Mouse (Mus musculus): Measurements from ENCODE around the gene Sqstm1. TPM values are rescaled to one million over a fixed set of nuclear protein-coding genes. Genes with fewer than 3 reads are reported as not detected.

Gene Sqstm1
- polyA plus RNA-seq, 1 experiment from 2014 or later: 280 TPM

DNA sequence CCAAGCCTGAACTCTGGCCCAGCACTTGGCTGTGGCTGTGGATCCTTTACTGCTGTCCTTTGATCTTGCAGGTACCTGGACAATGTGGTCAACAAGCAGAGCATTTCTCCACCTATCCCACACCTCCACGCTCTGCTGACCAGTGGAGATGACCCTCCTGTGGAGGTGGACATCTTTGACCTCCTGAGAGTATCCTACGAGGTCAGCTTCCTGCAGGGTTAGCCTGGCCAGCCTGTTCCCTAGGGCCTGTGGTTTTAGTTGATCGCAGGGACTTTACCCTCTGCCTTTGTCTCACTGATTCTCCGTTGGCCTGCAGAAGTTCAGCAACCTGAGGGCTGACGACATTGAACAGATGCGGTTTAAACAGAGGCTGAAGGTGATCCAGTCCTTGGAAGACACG is 52.3 kb downstream of the Sqstm1 start:
- Histone ChIP-seq H3K27me3 (no peaks in the 10 kb centered on the region), H3K9ac (replicated peaks) (no peak overlapping the region), H3K9me3 (no peaks in the 10 kb centered on the region), H3K4me3 (replicated peaks) (no peak overlapping the region), H3K4me1 (replicated peaks) (no peaks in the 10 kb centered on the region), H3K4me2 (replicated peaks) (no peak overlapping the region), H3K36me3 (peaks cover 98% of the 10 kb centered on the region), H3K27ac (no peak overlapping the region)
- WGBS: 96% methylated on average over 7 of the region's 7 CpGs
- ATAC-seq: no peak

DNA sequence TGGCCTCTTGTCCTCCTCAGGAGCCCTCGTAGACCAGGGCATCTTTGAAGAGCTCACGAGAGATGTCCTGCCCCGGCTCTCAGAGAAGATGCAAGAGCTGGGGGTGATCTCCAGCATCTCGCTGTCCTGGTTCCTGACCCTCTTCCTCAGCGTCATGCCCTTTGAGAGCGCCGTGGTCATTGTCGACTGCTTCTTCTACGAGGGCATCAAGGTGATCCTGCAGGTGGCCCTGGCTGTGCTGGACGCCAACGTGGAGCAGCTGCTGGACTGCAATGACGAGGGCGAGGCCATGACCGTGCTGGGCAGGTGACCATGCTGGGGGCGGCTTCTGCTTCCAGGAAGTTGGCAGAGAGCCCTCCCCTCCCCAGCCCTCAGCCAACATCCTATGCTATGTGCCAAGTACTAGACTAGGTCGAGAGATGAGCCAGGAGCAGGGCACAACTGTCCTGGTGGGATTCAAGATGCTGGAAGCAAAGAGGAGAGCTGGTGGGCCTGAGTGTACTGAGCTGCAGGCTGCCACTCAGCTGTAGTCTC is 53.8 kb downstream of the Sqstm1 start:
- no peak overlapping the region for H3K9ac ChIP-seq (replicated peaks)
- no peak overlapping the region for H3K4me3 ChIP-seq (replicated peaks)
- H3K36me3 ChIP-seq: peaks cover 99% of the 10 kb centered on the region
- H3K27ac ChIP-seq: no peak overlapping the region
- no peak for ATAC-seq
- no peaks in the 10 kb centered on the region for H3K27me3 ChIP-seq
- no peaks in the 10 kb centered on the region for H3K9me3 ChIP-seq
- WGBS: 92% methylated on average over 16 of the region's 16 CpGs
- H3K4me1 ChIP-seq (replicated peaks): no peaks in the 10 kb centered on the region
- no peak overlapping the region for H3K4me2 ChIP-seq (replicated peaks)

DNA sequence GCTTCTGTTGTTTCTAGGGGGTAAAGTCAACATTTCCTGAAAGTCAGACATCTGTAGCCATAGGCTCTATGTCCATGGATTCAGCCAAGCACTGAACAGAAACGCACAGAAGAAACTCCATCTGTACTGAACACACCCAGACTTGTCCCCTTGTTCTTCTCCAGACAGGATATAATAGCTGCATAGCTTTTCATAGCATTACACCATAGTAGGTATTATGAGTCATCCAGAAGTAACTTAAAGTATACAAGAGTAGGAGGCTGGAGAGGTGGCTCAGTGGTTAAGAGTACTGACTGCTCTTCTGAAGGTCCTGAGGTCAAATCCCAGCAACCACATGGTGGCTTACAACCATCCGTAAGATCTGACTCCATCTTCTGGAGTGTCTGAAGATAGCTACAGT is 54.8 kb downstream of the Sqstm1 start:
- Histone ChIP-seq H3K4me1 (replicated peaks) (no peaks in the 10 kb centered on the region), H3K9ac (replicated peaks) (no peak overlapping the region), H3K4me2 (replicated peaks) (no peak overlapping the region), H3K27me3 (no peaks in the 10 kb centered on the region), H3K36me3 (peaks cover 99% of the 10 kb centered on the region), H3K27ac (no peak overlapping the region), H3K4me3 (replicated peaks) (no peak overlapping the region), H3K9me3 (no peaks in the 10 kb centered on the region)
- WGBS: 95% methylated on average over 2 of the region's 2 CpGs
- no peak for ATAC-seq

DNA sequence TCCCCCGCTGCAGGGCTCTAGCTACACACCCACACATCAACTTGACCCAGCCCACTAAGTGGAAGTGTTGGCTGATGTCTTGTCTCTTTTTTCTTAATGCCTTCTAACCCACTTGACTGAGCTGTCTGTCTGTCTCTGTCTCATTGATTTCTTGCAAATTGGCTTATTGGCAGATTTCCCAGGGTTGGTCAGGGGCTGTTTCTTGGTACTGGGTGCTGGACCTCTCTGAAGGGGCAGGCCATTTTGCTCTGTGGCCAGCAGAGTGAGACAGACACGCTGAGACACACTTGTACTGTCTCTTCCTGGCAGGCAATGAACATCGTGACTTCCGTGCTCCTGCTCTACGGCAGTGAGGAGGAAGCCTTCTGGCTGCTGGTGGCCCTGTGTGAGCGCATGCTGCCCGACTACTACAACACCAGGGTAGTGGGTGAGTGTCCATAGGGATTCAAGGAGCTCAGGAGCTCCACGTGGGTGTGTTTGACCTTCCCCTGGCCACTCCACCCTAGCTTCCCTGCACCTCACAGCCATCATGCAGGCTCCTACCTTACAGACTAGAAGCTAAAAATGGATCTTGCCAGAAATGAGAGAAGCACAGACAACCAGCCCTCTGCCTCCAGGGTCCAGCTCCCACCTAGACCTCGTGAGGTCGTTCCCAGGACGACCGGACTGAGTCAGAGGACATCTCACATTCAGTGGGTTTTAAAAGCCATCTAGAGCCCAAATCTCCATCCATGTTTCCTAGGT is 55.7 kb downstream of the Sqstm1 start:
- Histone ChIP-seq H3K27ac (no peak overlapping the region), H3K9ac (replicated peaks) (no peak overlapping the region), H3K4me2 (replicated peaks) (no peak overlapping the region), H3K4me3 (replicated peaks) (no peak overlapping the region), H3K36me3 (peaks cover 99% of the 10 kb centered on the region), H3K4me1 (replicated peaks) (no peaks in the 10 kb centered on the region), H3K9me3 (no peaks in the 10 kb centered on the region), H3K27me3 (no peaks in the 10 kb centered on the region)
- ATAC-seq: no peak
- 91% methylated on average over 12 of the region's 12 CpGs for WGBS

DNA sequence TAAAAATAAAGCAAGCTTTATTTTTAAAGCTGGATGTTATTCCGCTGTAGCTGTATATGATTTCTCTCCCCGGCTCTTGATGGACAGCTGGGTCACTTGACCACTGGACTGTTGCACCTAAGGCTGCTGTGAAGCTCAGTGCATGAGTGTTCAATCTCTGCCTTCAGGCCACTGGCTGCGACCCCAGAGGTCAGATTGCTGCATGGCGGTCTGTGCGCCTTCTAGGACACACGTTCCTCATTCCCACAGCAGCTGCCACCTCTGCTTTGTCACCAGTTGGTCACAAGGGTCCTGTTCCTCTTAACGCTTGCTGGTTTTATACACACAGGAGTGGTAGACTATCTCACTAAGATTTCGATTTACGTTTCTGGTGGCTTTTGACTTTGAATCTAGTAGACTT is 56.5 kb downstream of the Sqstm1 start:
- Histone ChIP-seq H3K27me3 (no peaks in the 10 kb centered on the region), H3K9ac (replicated peaks) (no peak overlapping the region)
- 79% methylated on average over 9 of the region's 9 CpGs for WGBS

DNA sequence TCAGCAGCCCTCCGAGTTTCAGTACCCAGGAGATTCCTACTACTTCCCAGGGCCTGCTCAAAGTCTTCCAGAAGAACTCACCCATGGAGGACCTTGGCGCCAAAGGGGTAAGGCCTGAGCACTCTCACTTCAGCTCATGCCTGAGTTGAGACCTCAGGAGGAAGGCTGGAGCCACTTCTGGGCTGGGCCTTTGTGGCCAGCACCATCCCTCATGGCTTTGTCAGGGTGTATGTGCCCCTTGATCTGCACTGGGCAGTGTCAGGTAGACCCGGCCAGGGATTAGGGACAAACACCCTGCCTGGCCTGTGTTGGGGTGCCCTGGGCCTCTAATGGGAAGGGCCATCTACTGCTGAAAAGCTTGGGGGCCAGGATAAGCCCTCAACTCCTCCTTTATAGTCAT is 59.3 kb downstream of the Sqstm1 start:
- H3K4me3 ChIP-seq (replicated peaks): no peak overlapping the region
- no peak for ATAC-seq
- peaks cover 97% of the 10 kb centered on the region for H3K36me3 ChIP-seq
- H3K9ac ChIP-seq (replicated peaks): no peak overlapping the region
- no peaks in the 10 kb centered on the region for H3K9me3 ChIP-seq
- H3K27ac ChIP-seq: no peak overlapping the region
- no peak overlapping the region for H3K4me2 ChIP-seq (replicated peaks)
- no peaks in the 10 kb centered on the region for H3K4me1 ChIP-seq (replicated peaks)
- WGBS: 85% methylated on average over 3 of the region's 3 CpGs
- no peaks in the 10 kb centered on the region for H3K27me3 ChIP-seq

More for the DNA sequence above, 56.5 kb downstream of the Sqstm1 start:
- no peak overlapping the region for H3K4me3 ChIP-seq (replicated peaks)
- peaks cover 99% of the 10 kb centered on the region for H3K36me3 ChIP-seq
- H3K4me1 ChIP-seq (replicated peaks): no peaks in the 10 kb centered on the region
- H3K4me2 ChIP-seq (replicated peaks): no peak overlapping the region
- no peak for ATAC-seq
- H3K9me3 ChIP-seq: no peaks in the 10 kb centered on the region
- H3K27ac ChIP-seq: no peak overlapping the region

DNA sequence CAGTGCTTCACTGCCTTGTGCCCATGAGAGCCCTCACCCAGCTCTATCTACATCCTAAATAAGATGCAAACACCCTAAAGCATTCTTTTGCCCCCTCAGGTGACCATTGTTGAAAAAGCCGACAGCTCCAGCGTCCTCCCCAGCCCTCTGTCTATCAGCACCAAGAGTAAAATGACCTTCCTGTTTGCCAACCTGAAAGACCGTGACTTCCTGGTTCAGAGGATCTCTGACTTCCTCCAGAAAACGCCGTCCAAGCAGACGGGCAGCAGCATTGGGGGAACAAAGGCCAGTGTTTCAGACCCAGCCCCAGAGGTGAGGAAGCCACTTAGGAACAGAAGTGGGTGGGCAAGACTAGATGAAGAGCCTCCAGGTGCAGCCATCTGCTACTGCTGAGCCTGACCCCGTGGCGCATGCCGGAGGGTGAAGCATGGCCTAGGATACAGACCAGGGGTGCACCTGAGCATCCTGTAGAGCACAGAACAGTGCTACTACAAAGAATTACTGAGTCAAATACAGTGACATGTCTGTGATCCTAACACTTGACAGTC is 61.0 kb downstream of the Sqstm1 start:
- no peak overlapping the region for H3K9ac ChIP-seq (replicated peaks)
- peaks cover 98% of the 10 kb centered on the region for H3K36me3 ChIP-seq
- no peak overlapping the region for H3K4me3 ChIP-seq (replicated peaks)
- H3K27me3 ChIP-seq: no peaks in the 10 kb centered on the region
- H3K4me1 ChIP-seq (replicated peaks): no peaks in the 10 kb centered on the region
- 91% methylated on average over 9 of the region's 9 CpGs for WGBS
- no peak for ATAC-seq
- H3K27ac ChIP-seq: no peak overlapping the region
- H3K9me3 ChIP-seq: no peaks in the 10 kb centered on the region
- H3K4me2 ChIP-seq (replicated peaks): no peak overlapping the region

Small RNA genes lying within 50 kb of the gene (microRNA-seq; reads per million reads assigned to microRNA genes)
- 0.62 reads per million for gene Mir6919

Other genes with a start within 250 kb of the Sqstm1 start
- 57.9 and 59.0 TPM in 2 replicates for gene Rnf130, start 185.5 kb downstream of the Sqstm1 start, polyA plus RNA-seq (2015; fragmentation: Nextera tagmentation; extraction: Ambion mirVana)
- gene Tbc1d9b, start 79.4 kb downstream of the Sqstm1 start, polyA plus RNA-seq (2015; fragmentation: Nextera tagmentation; extraction: Ambion mirVana): 36.8 and 39.9 TPM in 2 replicates
- 34.1 and 35.1 TPM in 2 replicates for gene Mrnip, start 36.4 kb downstream of the Sqstm1 start, polyA plus RNA-seq (2015; fragmentation: Nextera tagmentation; extraction: Ambion mirVana)
- 18.0 and 30.1 TPM in 2 replicates for gene Mgat4b, start 63 bp upstream of the Sqstm1 start, polyA plus RNA-seq (2015; fragmentation: Nextera tagmentation; extraction: Ambion mirVana)
- gene Ltc4s, start 27.8 kb upstream of the Sqstm1 start, polyA plus RNA-seq (2015; fragmentation: Nextera tagmentation; extraction: Ambion mirVana): 0.89 and 1.2 TPM in 2 replicates
- gene Maml1, start 81.5 kb upstream of the Sqstm1 start, polyA plus RNA-seq (2015; fragmentation: Nextera tagmentation; extraction: Ambion mirVana): 4.6 and 4.7 TPM in 2 replicates
- gene Canx, start 114.8 kb upstream of the Sqstm1 start, polyA plus RNA-seq (2015; fragmentation: Nextera tagmentation; extraction: Ambion mirVana): 262 TPM in 2 replicates
- gene Cby3, start 143.6 kb upstream of the Sqstm1 start, polyA plus RNA-seq (2015; fragmentation: Nextera tagmentation; extraction: Ambion mirVana): 0.40 and 0.47 TPM in 2 replicates
- gene Hnrnph1, start 166.2 kb upstream of the Sqstm1 start, polyA plus RNA-seq (2015; fragmentation: Nextera tagmentation; extraction: Ambion mirVana): 686 and 713 TPM in 2 replicates
- 25.0 and 27.4 TPM in 2 replicates for gene Rufy1, start 220.3 kb upstream of the Sqstm1 start, polyA plus RNA-seq (2015; fragmentation: Nextera tagmentation; extraction: Ambion mirVana)